Mouse (Mus musculus) heart, adult 2 months (tissue): ENCODE data around the gene Otulinl. TPM values are rescaled to one million over a fixed set of nuclear protein-coding genes. Genes with fewer than 3 reads are reported as not detected.
A peak's percentile ranks its signal among the peaks of the same experiment; 100 is the strongest.

Source experiments
- DNase-seq, 2 experiments: peaks; one replicate each; pipeline ENCODE4 v3.0.0; 2021
- H3K27ac ChIP-seq: fragments of 200-600 bp; 2 replicates; pipeline ENCODE4 v1.8.1; 2022
- H3K27me3 ChIP-seq: fragments of 200-500 bp; 2 replicates; pipeline ENCODE4 v1.6.1; 2012; ENCODE audit warnings: mild to moderate bottlenecking, low read length, inconsistent platforms, mixed read lengths; ENCODE audit not compliant: control insufficient read depth, insufficient read depth
- H3K36me3 ChIP-seq: fragments of 200-500 bp; 2 replicates; pipeline ENCODE4 v1.6.1; 2012; ENCODE audit warnings: low read length, inconsistent platforms; ENCODE audit not compliant: control insufficient read depth, insufficient read depth
- H3K4me1 ChIP-seq: fragments of 200-500 bp; 2 replicates; pipeline ENCODE4 v1.6.1; 2011; ENCODE audit warnings: low read length; ENCODE audit not compliant: control insufficient read depth, insufficient read depth
- H3K4me3 ChIP-seq: fragments of 200-600 bp; 2 replicates; pipeline ENCODE4 v1.8.1; 2022
- H3K79me2 ChIP-seq: fragments of 200-500 bp; replicated peaks from 2 replicates; pipeline ENCODE4 v1.6.1; 2012; ENCODE audit warnings: mild to moderate bottlenecking, inconsistent platforms, low read length, moderate library complexity, mixed read lengths; ENCODE audit not compliant: control insufficient read depth, insufficient read depth
- H3K9ac ChIP-seq: fragments of 200-500 bp; 2 replicates; pipeline ENCODE4 v1.6.1; 2012; ENCODE audit warnings: low read depth, mild to moderate bottlenecking, control low read depth, inconsistent platforms, low read length, mixed read lengths
- CTCF ChIP-seq: fragments of 200-600 bp; IDR thresholded peaks from 2 replicates; pipeline ENCODE4 v1.8.1; 2022; ENCODE audit warnings: antibody characterized with exemption, mild to moderate bottlenecking, moderate library complexity
- EP300 ChIP-seq: fragments of 200-500 bp; IDR thresholded peaks from 2 replicates; pipeline ENCODE4 v1.6.1; 2011; ENCODE audit warnings: low read depth, low read length, control low read depth; ENCODE audit not compliant: insufficient read depth
- POLR2A ChIP-seq: fragments of 200-500 bp; IDR thresholded peaks from 2 replicates; pipeline ENCODE4 v1.6.1; 2011; ENCODE audit warnings: mild to moderate bottlenecking, low read depth, low read length, control low read depth; ENCODE audit not compliant: insufficient read depth
- WGBS: fragments of 180-500 bp; shearing (Covaris S2); methylation state at CpG from one replicate; pipeline ENCODE4 v1.1.7; 2018; 5-methylcytosine and 5-hydroxymethylcytosine counted together
- intact Hi-C: fragments of 180-260 bp; cut with DNase I; formaldehyde crosslinking; loops from one replicate; pipeline ENCODE4 v1.15.1; 2025
- polyA plus RNA-seq: library from polyadenylated mRNA; depleted of rRNA; stranded (reverse); fragments of >200 nt; gene quantifications from 2 replicates; pipeline ENCODE4 v1.2.3, GENCODE M21; 2012
- total RNA-seq, 2 experiments: library from RNA; stranded (reverse); gene quantifications; 2 replicates each; pipeline ENCODE4 v1.2.3; 2021

Gene Otulinl
- total and polyA plus RNA-seq, 3 experiments = 1.5 to 3.0 (median 1.9) TPM

- no peak overlapping the region for H3K27ac ChIP-seq
- TF ChIP-seq CTCF (no peak), EP300 (no peak), POLR2A (no peak)
- H3K4me1 ChIP-seq = no peaks in the 10 kb centered on the region
- DNase-seq = peak in 1 of 2 experiments; percentile 41
- H3K27me3 ChIP-seq = no peaks in the 10 kb centered on the region
- 38% methylated on average over 21 of the region's 21 CpGs for WGBS
- no peak overlapping the region for H3K9ac ChIP-seq
- no peaks in the 10 kb centered on the region for H3K79me2 ChIP-seq
- intact Hi-C loops = no loop called here
- no peaks in the 10 kb centered on the region for H3K36me3 ChIP-seq
- H3K4me3 ChIP-seq = no peak overlapping the region
These were observed 15.9 kb downstream of the Otulinl start for GRCm38 (mm10) chr15:27665392-27665911.

GRCm38 (mm10) chr15:27664126-27664525 lies 17.3 kb downstream of the Otulinl start:
- intact Hi-C loops = no loop called here
- Histone ChIP-seq H3K4me3 (no peak overlapping the region), H3K4me1 (no peaks in the 10 kb centered on the region), H3K9ac (no peak overlapping the region), H3K36me3 (no peaks in the 10 kb centered on the region), H3K79me2 (no peaks in the 10 kb centered on the region), H3K27me3 (no peaks in the 10 kb centered on the region), H3K27ac (no peak overlapping the region)
- DNase-seq = peak in 1 of 2 experiments; percentile 45
- TF ChIP-seq CTCF (no peak), EP300 (no peak), POLR2A (no peak)
- 85% methylated on average over 9 of the region's 9 CpGs for WGBS

- Histone ChIP-seq H3K79me2 (no peaks in the 10 kb centered on the region), H3K27me3 (no peaks in the 10 kb centered on the region), H3K4me3 (no peak overlapping the region), H3K27ac (no peak overlapping the region), H3K9ac (no peak overlapping the region), H3K4me1 (no peaks in the 10 kb centered on the region), H3K36me3 (no peaks in the 10 kb centered on the region)
- no peak for TF ChIP-seq CTCF
- no peak for TF ChIP-seq EP300
- no peak for TF ChIP-seq POLR2A
- WGBS = 31% methylated on average over 1 of the region's 1 CpGs
- intact Hi-C loops = no loop called here
- no peak for DNase-seq
These were observed 18.7 kb downstream of the Otulinl start for GRCm38 (mm10) chr15:27662699-27663098.

GRCm38 (mm10) chr15:27661696-27662095 lies 19.7 kb downstream of the Otulinl start:
- Histone ChIP-seq H3K4me3 (no peak overlapping the region), H3K9ac (no peak overlapping the region), H3K4me1 (no peaks in the 10 kb centered on the region), H3K79me2 (no peaks in the 10 kb centered on the region), H3K36me3 (no peaks in the 10 kb centered on the region), H3K27ac (no peak overlapping the region), H3K27me3 (no peaks in the 10 kb centered on the region)
- WGBS = 79% methylated on average over 6 of the region's 6 CpGs
- no peak for TF ChIP-seq CTCF
- no peak for TF ChIP-seq EP300
- no peak for TF ChIP-seq POLR2A
- intact Hi-C loops = no loop called here
- DNase-seq = peak in 1 of 2 experiments; percentile 5

- no peaks in the 10 kb centered on the region for H3K79me2 ChIP-seq
- H3K4me3 ChIP-seq = 0 out of 2 replicates have a peak overlapping the region, but pooled peaks have one; percentile 16
- peak; percentile 78 to 88 for DNase-seq
- no peak for TF ChIP-seq POLR2A
- TF ChIP-seq CTCF = peak; percentile 93
- no peak overlapping the region for H3K9ac ChIP-seq
- intact Hi-C loops = loop anchor here (2.0 to 10.0 kb wide), 3 partner anchors 59 to 525 kb away; no protein-coding TSS in a partner anchor
- WGBS = 27% methylated on average over 17 of the region's 17 CpGs
- no peaks in the 10 kb centered on the region for H3K36me3 ChIP-seq
- no peak overlapping the region for H3K27ac ChIP-seq
- no peaks in the 10 kb centered on the region for H3K4me1 ChIP-seq
- no peaks in the 10 kb centered on the region for H3K27me3 ChIP-seq
These were observed 21.7 kb downstream of the Otulinl start for GRCm38 (mm10) chr15:27659592-27660244.

GRCm38 (mm10) chr15:27659143-27659542 lies 22.2 kb downstream of the Otulinl start:
- no peaks in the 10 kb centered on the region for H3K79me2 ChIP-seq
- 73% methylated on average over 5 of the region's 5 CpGs for WGBS
- no peaks in the 10 kb centered on the region for H3K27me3 ChIP-seq
- H3K27ac ChIP-seq = no peak overlapping the region
- no peak for DNase-seq
- H3K9ac ChIP-seq = no peak overlapping the region
- TF ChIP-seq EP300 (no peak), POLR2A (no peak)
- intact Hi-C loops = loop anchor here (2.0 to 10.0 kb wide), 3 partner anchors 60 to 526 kb away; no protein-coding TSS in a partner anchor
- H3K4me3 ChIP-seq = no peak overlapping the region
- H3K36me3 ChIP-seq = no peaks in the 10 kb centered on the region
- H3K4me1 ChIP-seq = no peaks in the 10 kb centered on the region
